Mouse (Mus musculus) heart, embryonic 12.5 days (tissue): ENCODE data around the gene Csmd2. TPM values are rescaled to one million over a fixed set of nuclear protein-coding genes. Genes with fewer than 3 reads are reported as not detected.

ENCODE experiments used
- ATAC-seq: fragments of 200-750 bp; cut with Nextera tagmentation; 2 replicates; pipeline ENCODE4 v1.8.0; 2017; ENCODE audit warnings: moderate TSS enrichment, moderate library complexity; ENCODE audit not compliant: insufficient number of reproducible peaks, low FRiP score
- H3K27ac ChIP-seq: fragments of 300-500 bp; sonication (generic); 2 replicates; pipeline ENCODE4 v1.5.1; 2016; ENCODE audit warnings: mild to moderate bottlenecking, moderate library complexity; ENCODE audit not compliant: poor library complexity, severe bottlenecking
- H3K27me3 ChIP-seq: fragments of 300-500 bp; sonication (generic); replicated peaks from 2 replicates; pipeline ENCODE4 v1.6.1; 2016; ENCODE audit warnings: mild to moderate bottlenecking, moderate library complexity
- H3K36me3 ChIP-seq: fragments of 300-500 bp; sonication (generic); 2 replicates; pipeline ENCODE4 v1.6.1; 2016; ENCODE audit warnings: mild to moderate bottlenecking, moderate library complexity
- H3K4me1 ChIP-seq: fragments of 300-500 bp; sonication (generic); replicated peaks from 2 replicates; pipeline ENCODE4 v1.6.1; 2016; ENCODE audit warnings: mild to moderate bottlenecking
- H3K4me2 ChIP-seq: fragments of 300-500 bp; sonication (generic); 2 replicates; pipeline ENCODE4 v1.6.1; 2016; ENCODE audit warnings: mild to moderate bottlenecking, moderate library complexity
- H3K4me3 ChIP-seq: fragments of 300-500 bp; sonication (generic); 2 replicates; pipeline ENCODE4 v1.5.1; 2016; ENCODE audit warnings: mild to moderate bottlenecking
- H3K9ac ChIP-seq: fragments of 300-500 bp; sonication (generic); 2 replicates; pipeline ENCODE4 v1.6.1; 2016; ENCODE audit warnings: mild to moderate bottlenecking, moderate library complexity
- H3K9me3 ChIP-seq: fragments of 300-500 bp; sonication (generic); replicated peaks from 2 replicates; pipeline ENCODE4 v1.6.1; 2016; ENCODE audit warnings: mild to moderate bottlenecking, moderate library complexity
- WGBS: fragments of 180-500 bp; shearing (Covaris S2); methylation state at CpG from one replicate; pipeline ENCODE4 v1.1.7; 2016; 5-methylcytosine and 5-hydroxymethylcytosine counted together
- polyA plus RNA-seq: library from polyadenylated mRNA; unstranded; fragments of >200 nt; fragmentation: Nextera tagmentation; extraction: Ambion mirVana; gene quantifications from 2 replicates; pipeline ENCODE4 v1.2.1, GENCODE M21; 2016

Csmd2 gene
- polyA plus RNA-seq, 1 experiment from 2014 or later = 0.06 TPM

DNA sequence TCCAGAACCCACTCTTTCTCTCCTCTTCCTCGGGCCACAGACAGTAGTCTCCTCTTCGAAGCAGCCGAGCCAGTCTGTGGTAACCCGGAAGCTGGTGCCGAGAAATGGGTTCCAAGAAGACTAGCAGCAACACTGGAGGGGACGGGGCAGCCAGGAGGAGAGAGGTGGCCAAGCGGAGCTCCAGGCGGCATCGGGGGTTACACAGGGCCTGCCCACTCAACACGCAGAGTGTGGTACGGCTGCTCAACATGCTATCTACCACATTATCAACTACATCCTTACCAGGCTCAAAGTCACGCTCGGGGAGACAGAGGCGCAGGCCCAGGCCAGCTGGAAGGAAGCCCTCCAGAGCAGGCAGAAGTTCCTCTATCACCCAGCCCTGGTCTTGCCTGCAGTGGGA is 628.1 kb downstream of the Csmd2 start:
- H3K4me2 ChIP-seq = no peak overlapping the region
- H3K27ac ChIP-seq = no peak overlapping the region
- ATAC-seq = no peak
- H3K4me1 ChIP-seq = peaks cover 17% of the 10 kb centered on the region
- H3K9ac ChIP-seq = no peak overlapping the region
- H3K27me3 ChIP-seq = peaks cover 31% of the 10 kb centered on the region
- no peaks in the 10 kb centered on the region for H3K9me3 ChIP-seq
- 83% methylated on average over 14 of the region's 14 CpGs for WGBS
- no peaks in the 10 kb centered on the region for H3K36me3 ChIP-seq
- H3K4me3 ChIP-seq = no peak overlapping the region

Other genes starting within 250 kb of the Csmd2 start
- not detected in 2 replicates for gene CK137956, start 16.9 kb upstream of the Csmd2 start, polyA plus RNA-seq